Mouse (Mus musculus): ENCODE measurements at regions not wholly inside any gene's neighbourhood (a gene's known extent, or its start where the extent isn't known, plus 50 kb on each side); places are given as distances from the start of the nearest gene placed in this dataset.
A peak's percentile ranks its signal among the peaks of the same experiment; 100 is the strongest.

DNA sequence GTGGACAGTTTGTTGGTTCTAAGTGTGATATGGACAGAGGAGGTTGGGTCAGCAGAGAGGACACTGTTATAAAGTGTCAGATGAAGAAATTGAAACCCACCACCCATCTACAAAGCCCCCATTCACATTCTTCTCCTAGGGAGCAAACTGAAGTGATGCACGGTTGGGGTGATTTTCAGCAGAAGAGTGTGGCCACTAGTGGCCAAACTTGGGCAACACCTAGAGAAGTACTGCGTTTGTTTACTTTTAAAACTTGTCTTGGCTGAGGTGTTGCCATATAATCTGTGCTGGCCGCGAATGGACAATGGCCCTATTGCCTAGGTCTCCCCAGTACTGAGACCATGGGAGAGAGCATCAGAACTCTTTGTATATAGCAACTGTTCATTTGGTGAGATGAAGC lies 150.8 kb upstream of the Cox10 start:
- no peak for DNase-seq (ENCODE audit: low read depth, low spot score)

DNA sequence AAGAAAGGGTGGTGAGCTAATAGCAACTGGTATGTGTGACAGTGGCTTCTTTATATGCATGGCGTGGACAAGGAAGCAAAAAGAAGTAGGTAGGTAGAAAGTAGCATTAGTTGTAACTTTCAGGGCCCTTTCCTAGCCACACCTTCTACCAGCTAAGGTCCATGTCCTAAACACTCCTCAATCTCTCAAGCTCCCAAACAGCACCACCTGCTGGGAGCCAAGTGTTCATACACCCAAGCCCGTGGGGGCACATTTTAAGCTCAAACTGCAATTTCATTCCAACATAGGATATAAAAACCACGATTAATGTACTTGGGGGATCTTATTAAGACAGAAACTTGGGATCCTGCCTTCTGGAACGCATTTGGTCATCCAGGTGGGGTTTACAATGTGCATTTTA lies 141.6 kb upstream of the Cox10 start:
- DNase-seq (ENCODE audit: low read depth, low spot score): no peak

GRCm38 (mm10) chr11:64217181-64217580 lies 137.9 kb upstream of the Cox10 start:
- no peak for DNase-seq (ENCODE audit: low read depth, low spot score)

DNA sequence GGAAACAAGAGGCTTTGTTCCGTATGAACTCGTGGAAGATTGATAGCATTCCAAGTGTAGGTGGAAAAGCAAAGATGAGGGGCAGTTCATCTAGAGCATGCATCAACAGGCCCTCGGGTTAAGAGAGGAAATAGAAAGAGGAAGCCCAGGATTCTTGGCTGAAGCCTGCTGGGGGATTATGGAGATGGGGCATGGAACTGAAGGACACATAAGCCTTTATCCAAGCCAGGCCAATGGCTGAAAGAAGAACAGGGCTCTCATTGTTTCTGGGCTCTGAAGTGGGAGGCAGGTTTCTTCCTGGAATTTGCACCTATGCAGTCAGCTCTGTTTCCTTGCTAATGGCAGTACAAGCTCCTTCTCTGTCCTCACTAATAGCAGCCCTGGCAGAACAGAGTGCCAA lies 131.6 kb upstream of the Cox10 start:
- DNase-seq (ENCODE audit: low read depth, low spot score): no peak

DNA sequence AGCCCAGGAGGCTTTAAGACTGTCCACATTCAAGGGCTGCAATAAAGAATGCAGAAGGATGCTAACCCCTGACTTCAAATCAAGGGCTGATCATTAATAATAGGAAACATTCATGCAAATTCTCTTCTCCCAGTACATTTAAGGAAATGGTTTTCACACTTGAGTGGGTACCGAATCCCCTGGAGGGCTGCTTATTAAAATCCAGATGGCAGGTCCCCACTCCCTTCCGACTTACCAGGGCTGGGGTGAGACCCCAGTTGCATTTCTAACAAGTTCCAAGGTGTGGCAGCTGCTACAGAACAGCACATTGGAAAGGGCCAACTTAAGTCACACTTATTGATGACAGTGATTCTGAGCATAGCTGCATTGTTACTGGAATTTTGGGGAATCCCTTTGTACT lies 129.0 kb upstream of the Cox10 start:
- DNase-seq (ENCODE audit: low read depth, low spot score): no peak

GRCm38 (mm10) chr11:64207358-64207864 lies 128.1 kb upstream of the Cox10 start:
- no peak for DNase-seq (ENCODE audit: low read depth, low spot score)

- no peak for DNase-seq (ENCODE audit: low read depth, low spot score)
These were observed 126.9 kb upstream of the Cox10 start for GRCm38 (mm10) chr11:64206155-64206554.

DNA sequence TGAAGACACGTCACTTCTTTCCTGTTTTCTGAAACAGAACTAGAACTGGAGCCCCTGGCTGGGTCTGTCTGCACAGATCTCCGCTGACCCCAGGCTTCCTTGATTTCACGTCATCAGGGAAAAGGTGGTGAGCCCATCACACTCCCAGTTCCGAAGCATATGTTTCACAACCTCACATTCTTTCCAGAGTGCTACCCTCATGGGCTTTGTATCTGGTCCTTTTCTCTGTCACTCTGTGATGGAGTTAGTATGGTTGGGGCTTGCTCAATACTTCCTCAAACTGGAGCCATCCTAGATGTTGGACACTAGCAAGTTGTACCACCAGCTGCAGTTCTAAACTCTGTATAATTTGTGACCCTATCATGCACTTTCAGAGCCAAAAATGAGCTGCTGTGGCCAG lies 125.8 kb upstream of the Cox10 start:
- no peak for DNase-seq (ENCODE audit: low read depth, low spot score)

DNA sequence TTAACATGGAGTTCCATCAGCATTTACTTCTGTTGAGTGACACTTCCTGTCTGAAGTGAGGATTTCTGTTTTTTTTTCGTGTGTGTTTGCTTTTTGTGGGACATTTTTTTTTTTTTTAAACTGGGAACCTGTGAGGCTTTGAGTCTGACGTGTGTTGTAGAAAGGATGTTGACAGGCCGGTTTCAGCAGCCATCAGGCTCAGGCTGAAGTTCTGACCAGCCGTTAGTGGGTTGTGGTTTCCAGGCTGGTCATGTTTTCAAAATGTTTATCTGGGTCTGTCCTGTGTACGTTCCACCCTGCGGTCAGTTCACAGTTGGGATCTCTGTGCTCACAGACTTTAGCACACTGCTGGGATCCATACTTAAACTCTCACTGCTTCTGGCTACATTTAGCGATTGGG lies 125.0 kb upstream of the Cox10 start:
- no peak for DNase-seq (ENCODE audit: low read depth, low spot score)

DNA sequence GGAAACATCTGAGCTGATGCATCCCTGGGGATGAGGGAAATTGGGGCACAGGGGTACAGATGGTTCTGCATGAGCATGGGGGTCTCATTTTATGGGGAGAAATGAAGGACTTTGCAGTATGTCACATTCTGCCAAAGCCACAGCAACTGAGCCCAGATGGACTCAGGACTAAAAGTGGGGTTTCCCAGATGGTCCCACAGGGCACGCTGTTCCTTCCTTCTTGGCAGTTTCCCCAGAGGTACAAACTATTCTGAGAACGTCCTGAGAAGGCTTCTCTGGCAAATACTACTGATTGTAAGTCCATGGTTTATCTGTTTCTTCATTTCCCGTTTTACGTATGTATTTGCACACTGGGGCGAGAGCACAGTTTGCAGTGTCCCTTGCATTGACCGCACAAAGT lies 121.6 kb upstream of the Cox10 start:
- DNase-seq (ENCODE audit: low read depth, low spot score): no peak

DNA sequence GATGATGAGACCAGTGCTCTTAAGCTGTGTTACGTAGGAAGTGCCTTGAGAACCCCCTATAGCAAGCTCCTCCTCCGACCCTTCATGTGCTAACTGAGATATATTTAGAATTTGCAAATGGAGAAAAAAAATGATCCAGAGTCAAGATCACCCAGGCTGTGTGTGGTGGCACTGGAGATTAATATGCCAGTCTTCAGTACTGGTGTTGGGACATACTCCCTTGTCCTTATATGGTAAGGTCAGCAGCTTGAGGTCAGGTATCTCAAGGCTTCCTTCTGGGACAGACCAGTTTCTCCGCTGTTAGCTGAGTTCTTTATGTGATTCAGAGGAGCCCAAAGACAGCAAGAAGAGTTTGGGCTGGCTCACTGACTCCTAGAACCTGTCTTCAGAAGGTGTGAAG lies 116.0 kb upstream of the Cox10 start:
- no peak for DNase-seq (ENCODE audit: low read depth, low spot score)

GRCm38 (mm10) chr11:64188701-64189100 lies 109.4 kb upstream of the Cox10 start:
- DNase-seq (ENCODE audit: low read depth, low spot score): no peak

GRCm38 (mm10) chr11:64187488-64188444 lies 108.5 kb upstream of the Cox10 start:
- DNase-seq (ENCODE audit: low read depth, low spot score): no peak

- DNase-seq (ENCODE audit: low read depth, low spot score): no peak
These were observed 107.7 kb upstream of the Cox10 start for GRCm38 (mm10) chr11:64187007-64187406.

DNA sequence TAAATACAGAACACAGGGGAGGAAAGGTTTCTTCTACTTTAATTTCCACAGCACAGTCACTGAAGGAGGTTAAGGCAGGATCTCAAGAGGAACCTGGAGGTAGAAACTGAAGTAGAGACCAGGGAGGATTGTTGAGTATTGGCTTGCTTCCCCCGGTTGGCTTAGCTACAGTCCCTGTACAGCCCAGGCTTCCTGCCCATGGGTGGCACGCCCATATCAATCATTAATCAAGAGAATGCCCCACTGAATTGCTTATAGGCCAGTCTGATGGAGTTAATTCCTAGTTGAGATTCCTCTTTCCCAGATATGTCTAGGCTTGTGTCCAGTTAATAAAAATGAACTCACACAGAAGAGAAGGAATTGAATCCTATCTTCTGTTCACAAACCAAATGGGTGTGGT lies 107.3 kb upstream of the Cox10 start:
- DNase-seq (ENCODE audit: low read depth, low spot score): no peak

- no peak for DNase-seq (ENCODE audit: low read depth, low spot score)
These were observed 100.8 kb upstream of the Cox10 start for GRCm38 (mm10) chr11:64180036-64180435.

GRCm38 (mm10) chr11:64173421-64174062 lies 94.3 kb upstream of the Cox10 start:
- no peak for DNase-seq (ENCODE audit: low read depth, low spot score)

- DNase-seq (ENCODE audit: low read depth, low spot score): no peak
These were observed 93.7 kb upstream of the Cox10 start for GRCm38 (mm10) chr11:64172926-64173325.

DNA sequence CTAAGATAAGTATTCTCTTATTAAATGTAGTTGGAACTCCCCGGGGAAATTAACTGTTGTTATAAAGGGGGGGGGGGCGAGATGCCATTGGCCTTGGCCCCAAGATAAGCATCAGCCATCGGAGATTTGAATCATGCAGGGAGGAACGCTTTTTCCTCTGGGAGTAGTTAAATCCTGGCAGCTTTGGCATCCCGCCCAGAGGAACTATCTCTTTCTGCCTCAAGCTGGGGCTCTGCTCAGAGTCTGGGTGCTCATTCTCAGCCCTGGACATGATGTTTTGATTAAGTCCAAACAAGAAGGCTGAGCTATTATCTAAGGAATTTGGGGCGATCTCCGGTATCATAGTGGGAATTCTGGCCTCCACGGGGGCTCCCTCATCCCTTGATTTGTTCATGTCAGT lies 89.4 kb upstream of the Cox10 start:
- DNase-seq (ENCODE audit: low read depth, low spot score): no peak

- DNase-seq (ENCODE audit: low read depth, low spot score): no peak
These were observed 85.5 kb upstream of the Cox10 start for GRCm38 (mm10) chr11:64164796-64165195.

GRCm38 (mm10) chr11:64158281-64158680 lies 79.0 kb upstream of the Cox10 start:
- DNase-seq (ENCODE audit: low read depth, low spot score): peak; percentile 26

GRCm38 (mm10) chr11:64156640-64157039 lies 77.4 kb upstream of the Cox10 start:
- no peak for DNase-seq (ENCODE audit: low read depth, low spot score)

DNA sequence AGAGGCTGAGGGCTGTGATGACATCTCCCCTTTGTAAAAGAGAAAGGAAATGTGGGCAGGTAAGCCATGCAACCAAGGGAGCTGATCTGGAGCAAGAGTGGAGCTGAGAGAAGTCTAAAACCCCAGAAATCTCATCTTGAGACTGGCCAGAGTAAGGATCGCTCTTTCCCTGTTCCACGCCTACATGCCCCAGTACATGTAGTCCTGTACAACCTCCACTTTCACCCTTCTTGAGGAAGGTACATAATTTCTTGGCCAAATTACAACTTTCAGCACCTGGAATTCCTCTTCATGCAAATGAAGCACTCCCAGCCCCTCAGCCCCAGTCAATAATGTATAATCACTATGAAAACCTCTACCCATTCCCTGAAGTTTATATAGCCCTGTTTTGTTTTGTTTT lies 60.2 kb upstream of the Cox10 start:
- no peak for DNase-seq (ENCODE audit: low read depth, low spot score)

Measured in telencephalon, adult 2 months (tissue).